Mouse (Mus musculus) midbrain, embryonic 16.5 days (tissue): ENCODE results near the gene Ccdc106. TPM values are rescaled to one million over a fixed set of nuclear protein-coding genes. Genes with fewer than 3 reads are reported as not detected.

ENCODE experiments used
- ATAC-seq: fragments of 200-750 bp; cut with Nextera tagmentation; 2 replicates; pipeline ENCODE4 v1.8.0; 2017; ENCODE audit warnings: moderate TSS enrichment
- H3K27ac ChIP-seq: fragments of 300-500 bp; sonication (generic); 2 replicates; pipeline ENCODE4 v1.5.1; 2014; ENCODE audit warnings: mild to moderate bottlenecking, low read length, mixed read lengths
- H3K27me3 ChIP-seq: fragments of 300-500 bp; sonication (generic); 2 replicates; pipeline ENCODE4 v1.6.1; 2014; ENCODE audit warnings: low read depth, low read length, mixed read lengths; ENCODE audit not compliant: control insufficient read depth, insufficient read depth
- H3K36me3 ChIP-seq: fragments of 300-500 bp; sonication (generic); 2 replicates; pipeline ENCODE4 v1.6.1; 2014; ENCODE audit warnings: mild to moderate bottlenecking, low read length, moderate library complexity, mixed read lengths; ENCODE audit not compliant: control insufficient read depth, insufficient read depth
- H3K4me1 ChIP-seq: fragments of 300-500 bp; sonication (generic); 2 replicates; pipeline ENCODE4 v1.6.1; 2014; ENCODE audit warnings: mild to moderate bottlenecking, low read length, mixed read lengths; ENCODE audit not compliant: control insufficient read depth, insufficient read depth
- H3K4me2 ChIP-seq: fragments of 300-500 bp; sonication (generic); 2 replicates; pipeline ENCODE4 v1.6.1; 2014; ENCODE audit warnings: mild to moderate bottlenecking, low read length, mixed read lengths
- H3K4me3 ChIP-seq: fragments of 300-500 bp; sonication (generic); 2 replicates; pipeline ENCODE4 v1.5.1; 2014; ENCODE audit warnings: low read depth, mild to moderate bottlenecking, low read length, moderate library complexity, mixed read lengths
- H3K9ac ChIP-seq: fragments of 300-500 bp; sonication (generic); 2 replicates; pipeline ENCODE4 v1.6.1; 2014; ENCODE audit warnings: low read depth, low read length, mixed read lengths
- H3K9me3 ChIP-seq: fragments of 300-500 bp; sonication (generic); replicated peaks from 2 replicates; pipeline ENCODE4 v1.6.1; 2014; ENCODE audit warnings: mild to moderate bottlenecking, low read length, mixed read lengths; ENCODE audit not compliant: control insufficient read depth, poor library complexity, severe bottlenecking
- WGBS: fragments of 180-500 bp; shearing (Covaris S2); extraction: QIAGEN DNeasy Blood & Tissue Kit; methylation state at CpG from one replicate; pipeline ENCODE4 v1.1.7; 2014; 5-methylcytosine and 5-hydroxymethylcytosine counted together
- polyA plus RNA-seq: library from polyadenylated mRNA; unstranded; fragments of >200 nt; fragmentation: Nextera tagmentation; extraction: Ambion mirVana; gene quantifications from 2 replicates; pipeline ENCODE4 v1.2.1, GENCODE M21; 2015

Ccdc106 gene
- polyA plus RNA-seq, 1 experiment from 2014 or later: 73.1 TPM

- peaks cover 14% of the 10 kb centered on the region for H3K36me3 ChIP-seq
- 95% methylated on average over 15 of the region's 15 CpGs for WGBS
- ATAC-seq: no peak
These were observed 70.8 kb downstream of the Ccdc106 start for GRCm38 (mm10) chr7:5091008-5091728.

GRCm38 (mm10) chr7:5092381-5092780 is 72.0 kb downstream of the Ccdc106 start:
- Histone ChIP-seq H3K4me2 (no peak overlapping the region), H3K36me3 (peaks cover 18% of the 10 kb centered on the region), H3K27me3 (no peaks in the 10 kb centered on the region), H3K4me3 (no peak overlapping the region), H3K9ac (no peak overlapping the region), H3K9me3 (no peaks in the 10 kb centered on the region), H3K27ac (no peak overlapping the region), H3K4me1 (no peaks in the 10 kb centered on the region)
- no peak for ATAC-seq
- 89% methylated on average over 6 of the region's 6 CpGs for WGBS

More at GRCm38 (mm10) chr7:5091008-5091728, 70.8 kb downstream of the Ccdc106 start:
- Histone ChIP-seq H3K27ac (no peak overlapping the region), H3K27me3 (no peaks in the 10 kb centered on the region), H3K9me3 (no peaks in the 10 kb centered on the region), H3K9ac (no peak overlapping the region), H3K4me1 (no peaks in the 10 kb centered on the region), H3K4me3 (no peak overlapping the region), H3K4me2 (no peak overlapping the region)

- no peak overlapping the region for H3K27ac ChIP-seq
- no peak overlapping the region for H3K4me2 ChIP-seq
- no peak overlapping the region for H3K9ac ChIP-seq
- H3K4me3 ChIP-seq: no peak overlapping the region
- H3K9me3 ChIP-seq: no peaks in the 10 kb centered on the region
- H3K4me1 ChIP-seq: no peaks in the 10 kb centered on the region
- 91% methylated on average over 21 of the region's 21 CpGs for WGBS
- H3K27me3 ChIP-seq: no peaks in the 10 kb centered on the region
- H3K36me3 ChIP-seq: peaks cover 24% of the 10 kb centered on the region
- ATAC-seq: no peak
These were observed 72.6 kb downstream of the Ccdc106 start for GRCm38 (mm10) chr7:5092831-5093510.

GRCm38 (mm10) chr7:5098769-5099168 is 78.4 kb downstream of the Ccdc106 start:
- no peaks in the 10 kb centered on the region for H3K9me3 ChIP-seq
- H3K4me2 ChIP-seq: no peak overlapping the region
- H3K27ac ChIP-seq: no peak overlapping the region
- ATAC-seq: no peak
- H3K36me3 ChIP-seq: peaks cover 34% of the 10 kb centered on the region
- no peaks in the 10 kb centered on the region for H3K27me3 ChIP-seq
- no peak overlapping the region for H3K4me3 ChIP-seq
- no peak overlapping the region for H3K9ac ChIP-seq
- WGBS: 93% methylated on average over 5 of the region's 5 CpGs
- no peaks in the 10 kb centered on the region for H3K4me1 ChIP-seq

- no peaks in the 10 kb centered on the region for H3K4me1 ChIP-seq
- no peak overlapping the region for H3K27ac ChIP-seq
- no peak overlapping the region for H3K4me3 ChIP-seq
- no peak for ATAC-seq
- H3K36me3 ChIP-seq: peaks cover 33% of the 10 kb centered on the region
- no peaks in the 10 kb centered on the region for H3K27me3 ChIP-seq
- no peaks in the 10 kb centered on the region for H3K9me3 ChIP-seq
- WGBS: 88% methylated on average over 3 of the region's 3 CpGs
- H3K9ac ChIP-seq: no peak overlapping the region
- H3K4me2 ChIP-seq: no peak overlapping the region
These were observed 79.4 kb downstream of the Ccdc106 start for GRCm38 (mm10) chr7:5099796-5100195.

- H3K27me3 ChIP-seq: no peaks in the 10 kb centered on the region
- no peaks in the 10 kb centered on the region for H3K9me3 ChIP-seq
- H3K4me2 ChIP-seq: no peak overlapping the region
- no peak for ATAC-seq
- peaks cover 22% of the 10 kb centered on the region for H3K36me3 ChIP-seq
- H3K27ac ChIP-seq: no peak overlapping the region
- no peak overlapping the region for H3K4me3 ChIP-seq
- no peak overlapping the region for H3K9ac ChIP-seq
- 89% methylated on average over 10 of the region's 10 CpGs for WGBS
- no peaks in the 10 kb centered on the region for H3K4me1 ChIP-seq
These were observed 80.8 kb downstream of the Ccdc106 start for GRCm38 (mm10) chr7:5101066-5101663.

- 84% methylated on average over 2 of the region's 2 CpGs for WGBS
- H3K4me2 ChIP-seq: no peak overlapping the region
- ATAC-seq: no peak
These were observed 82.2 kb downstream of the Ccdc106 start for GRCm38 (mm10) chr7:5102564-5102963.

GRCm38 (mm10) chr7:5108272-5108671 is 87.9 kb downstream of the Ccdc106 start:
- H3K4me2 ChIP-seq: no peak overlapping the region
- no peaks in the 10 kb centered on the region for H3K36me3 ChIP-seq
- no peak overlapping the region for H3K27ac ChIP-seq
- H3K27me3 ChIP-seq: no peaks in the 10 kb centered on the region
- no peak overlapping the region for H3K4me3 ChIP-seq
- no peak overlapping the region for H3K9ac ChIP-seq
- no peaks in the 10 kb centered on the region for H3K4me1 ChIP-seq
- WGBS: 79% methylated on average over 4 of the region's 4 CpGs
- no peaks in the 10 kb centered on the region for H3K9me3 ChIP-seq
- no peak for ATAC-seq

More at GRCm38 (mm10) chr7:5102564-5102963, 82.2 kb downstream of the Ccdc106 start:
- no peak overlapping the region for H3K9ac ChIP-seq
- no peaks in the 10 kb centered on the region for H3K4me1 ChIP-seq
- H3K27me3 ChIP-seq: no peaks in the 10 kb centered on the region
- H3K27ac ChIP-seq: no peak overlapping the region
- peaks cover 16% of the 10 kb centered on the region for H3K36me3 ChIP-seq
- no peak overlapping the region for H3K4me3 ChIP-seq
- no peaks in the 10 kb centered on the region for H3K9me3 ChIP-seq

- H3K36me3 ChIP-seq: no peaks in the 10 kb centered on the region
- H3K4me2 ChIP-seq: no peak overlapping the region
- H3K4me3 ChIP-seq: no peak overlapping the region
- WGBS: 84% methylated on average over 8 of the region's 8 CpGs
- ATAC-seq: no peak
- no peak overlapping the region for H3K27ac ChIP-seq
- H3K9me3 ChIP-seq: no peaks in the 10 kb centered on the region
- H3K9ac ChIP-seq: no peak overlapping the region
- H3K27me3 ChIP-seq: no peaks in the 10 kb centered on the region
- no peaks in the 10 kb centered on the region for H3K4me1 ChIP-seq
These were observed 88.9 kb downstream of the Ccdc106 start for GRCm38 (mm10) chr7:5109301-5109700.
